Mouse (Mus musculus) urinary bladder, postnatal 4 days (tissue): ENCODE data around the gene Cyth3.
A peak's percentile ranks its signal among the peaks of the same experiment; 100 is the strongest.

Experiments
- DNase-seq, 2 experiments: peaks; one replicate each; pipeline ENCODE4 v3.0.0; 2021 to 2022; ENCODE audit warnings: low spot score in 2 of 2

The Cyth3 gene

DNA sequence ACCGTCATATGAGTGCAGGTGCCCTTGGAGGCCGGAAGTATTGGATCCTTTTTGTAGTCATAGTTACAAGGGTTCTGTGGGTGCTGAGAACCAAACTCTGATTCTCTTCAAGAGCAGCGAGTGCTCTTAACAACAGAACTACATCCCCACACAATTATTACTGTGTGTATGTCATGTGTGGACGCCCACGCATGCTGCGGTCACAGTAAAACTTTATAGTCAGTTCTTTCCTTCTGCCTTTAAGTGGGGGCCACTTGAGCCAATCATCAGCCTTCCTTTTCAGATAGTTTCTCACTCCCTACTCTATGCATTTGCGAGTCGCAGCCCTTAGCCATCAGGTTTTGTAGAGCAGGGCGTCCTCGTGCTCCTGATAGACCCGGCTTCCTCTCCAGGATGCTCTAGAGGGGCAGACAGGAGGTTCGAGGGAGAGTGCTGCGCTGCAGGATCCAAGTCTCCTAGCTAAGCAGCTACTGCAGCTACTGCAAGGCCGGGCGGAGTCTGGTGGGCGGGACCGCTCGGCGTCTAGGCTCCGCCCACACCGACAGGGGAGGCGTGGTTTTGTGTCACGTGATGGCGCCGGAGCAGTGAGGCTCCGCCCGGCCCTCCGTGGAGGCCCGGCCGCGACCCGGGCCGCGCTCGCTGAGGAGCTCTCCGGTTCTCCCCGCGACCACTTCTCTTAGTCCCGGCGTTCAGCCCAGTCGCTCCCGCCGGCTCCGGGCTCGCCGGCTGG lies at the start of gene Cyth3:
Gene Cyth3 (plus strand): TSS at position 555 of the 730 bp plus-strand sequence.
- DNase-seq, result peak; percentile 95

DNA sequence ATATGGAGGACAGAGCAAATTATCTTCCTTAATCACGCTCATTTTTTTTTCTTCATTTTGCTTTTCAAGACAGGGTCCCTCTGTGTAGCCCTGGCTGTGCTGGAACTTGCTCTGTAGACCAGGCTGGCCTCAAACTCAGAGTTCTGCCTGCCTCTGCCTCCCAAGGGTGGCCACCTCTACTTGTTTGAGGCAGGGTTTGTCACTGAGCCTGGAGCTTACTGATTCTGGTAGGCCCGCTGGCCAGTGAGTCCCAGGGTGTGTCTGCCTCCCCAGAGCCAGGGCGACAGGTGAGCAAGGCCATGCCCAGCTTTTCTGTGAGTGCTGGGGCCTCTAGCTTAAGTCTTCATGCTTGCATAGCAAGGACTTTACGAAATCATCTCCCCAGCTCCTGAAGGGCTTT lies 49.2 kb upstream of the Cyth3 start:
- no peak for DNase-seq

DNA sequence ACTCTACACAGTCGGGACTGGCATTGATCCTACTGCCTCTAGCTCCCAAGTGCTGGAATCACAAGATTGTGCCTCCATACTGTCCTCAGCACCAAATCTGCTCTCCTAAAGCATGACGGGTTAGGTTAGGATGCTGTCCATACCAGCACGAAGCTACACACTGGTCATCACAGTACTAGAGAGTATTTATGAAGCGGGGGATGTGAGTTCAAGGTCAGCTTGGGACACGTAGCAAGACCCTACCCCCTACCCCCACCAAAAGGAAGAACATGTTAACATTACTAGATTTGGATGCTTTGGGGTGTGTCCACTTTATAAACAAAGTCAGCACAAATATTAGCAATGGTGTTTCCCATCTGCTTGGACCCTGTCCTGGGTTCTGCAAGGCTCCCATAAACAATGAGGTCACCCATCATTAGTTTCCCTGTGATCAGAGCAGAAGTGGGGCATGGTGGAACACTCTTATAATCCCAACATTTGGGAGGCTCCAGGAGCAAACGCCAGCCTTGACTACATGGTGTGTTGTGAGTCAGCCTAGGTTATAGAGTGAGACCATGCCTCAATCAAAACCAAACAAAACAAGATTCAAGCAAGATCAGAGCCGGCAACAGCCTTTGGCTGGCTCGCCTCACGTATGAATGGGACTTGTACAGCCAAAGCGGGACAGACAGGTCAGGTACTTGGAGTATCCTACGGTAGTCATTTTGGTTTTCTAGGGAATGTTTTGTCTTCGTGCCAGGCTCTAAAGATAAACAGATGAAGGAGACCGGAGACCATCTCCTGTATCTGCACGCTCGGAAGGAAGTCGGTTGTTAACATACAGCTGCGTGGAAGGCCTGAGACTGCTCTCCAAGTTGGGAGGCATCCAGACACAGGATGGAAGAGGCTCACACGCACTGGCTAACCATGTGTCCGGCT lies 47.7 kb upstream of the Cyth3 start:
- DNase-seq, result peak in 1 of 2 experiments; percentile 24

- DNase-seq, result no peak
These were observed 42.6 kb upstream of the Cyth3 start for GRCm38 (mm10) chr5:143579537-143580203.

DNA sequence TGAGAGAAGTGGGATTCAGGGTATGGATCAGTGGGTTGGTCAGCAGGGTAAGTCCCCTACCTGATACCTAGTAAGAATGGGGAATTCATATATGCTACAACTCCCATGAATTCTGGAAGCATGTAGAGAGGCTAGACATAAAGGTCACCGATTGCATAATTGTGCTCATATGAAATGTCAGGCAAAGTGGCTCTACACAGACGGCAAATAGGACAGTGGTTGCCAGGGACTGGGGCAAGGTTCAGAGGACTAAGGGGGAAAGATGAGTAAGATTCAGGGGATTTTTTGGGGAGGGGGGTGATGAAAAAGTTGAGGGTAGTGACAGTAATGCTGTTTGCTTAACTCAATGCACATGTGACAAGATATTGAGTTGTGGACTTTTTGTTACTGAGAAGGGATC lies 41.3 kb upstream of the Cyth3 start:
- no peak for DNase-seq

GRCm38 (mm10) chr5:143581874-143582273 lies 40.4 kb upstream of the Cyth3 start:
- no peak for DNase-seq

- no peak for DNase-seq
These were observed 39.2 kb upstream of the Cyth3 start for GRCm38 (mm10) chr5:143583081-143583480.

DNA sequence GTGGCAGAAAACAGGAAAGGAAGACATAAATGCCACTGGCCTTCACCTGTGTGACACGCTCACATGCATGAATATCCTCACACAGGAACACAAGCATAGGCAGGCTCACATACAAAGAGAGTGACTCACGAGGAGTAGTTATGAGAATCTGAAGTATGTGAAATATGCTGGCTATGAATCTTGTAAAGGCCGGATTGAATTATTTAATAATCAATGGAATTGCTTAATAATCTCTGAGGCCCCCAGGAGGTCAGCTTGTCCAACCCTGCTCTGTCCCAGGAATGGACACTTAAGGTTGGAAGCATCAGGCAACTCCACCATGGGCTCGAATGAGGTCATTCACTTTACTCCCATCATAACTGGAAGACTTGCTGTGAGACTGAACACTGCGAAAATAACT lies 37.3 kb upstream of the Cyth3 start:
- DNase-seq, result no peak

- no peak for DNase-seq
These were observed 35.9 kb upstream of the Cyth3 start for GRCm38 (mm10) chr5:143586386-143586785.

GRCm38 (mm10) chr5:143589108-143589507 lies 33.1 kb upstream of the Cyth3 start:
- no peak for DNase-seq

GRCm38 (mm10) chr5:143592926-143593325 lies 29.3 kb upstream of the Cyth3 start:
- DNase-seq, result no peak

GRCm38 (mm10) chr5:143593563-143594146 lies 28.6 kb upstream of the Cyth3 start:
- DNase-seq, result no peak

DNA sequence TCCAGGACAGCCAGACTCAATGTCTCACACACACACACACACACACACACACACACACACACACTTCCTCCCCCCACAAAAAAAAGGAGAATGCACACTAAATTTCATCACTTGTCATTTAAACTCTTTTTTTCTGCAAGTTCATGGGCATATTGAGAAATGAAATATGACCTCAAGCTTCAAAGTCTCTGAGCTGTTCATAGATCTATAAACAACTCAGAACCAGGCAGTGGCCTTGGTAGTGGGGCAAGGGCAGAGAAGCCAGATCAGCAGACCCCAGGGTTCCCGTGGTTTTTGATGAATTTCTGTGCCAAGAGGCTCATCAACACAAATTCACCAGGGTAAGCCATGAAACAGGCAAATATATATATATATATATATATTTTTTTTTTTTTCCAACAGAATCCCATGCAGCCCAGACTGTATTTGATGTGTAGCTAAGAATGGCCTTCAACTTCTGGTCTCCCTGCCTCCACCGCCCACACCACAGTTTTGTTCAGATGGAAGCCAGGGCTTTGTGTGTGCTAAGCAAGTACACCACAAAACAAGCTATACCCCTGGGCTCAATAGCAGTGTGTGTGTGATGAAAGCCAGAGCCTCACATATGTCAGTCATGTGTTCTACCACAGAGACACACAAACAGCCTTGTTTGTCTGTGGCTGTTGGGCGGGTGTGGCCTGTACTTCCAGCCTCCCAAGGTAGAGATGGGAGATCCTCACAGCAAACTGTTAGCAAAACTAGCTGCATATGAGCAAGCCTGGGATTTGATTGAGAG lies 27.8 kb upstream of the Cyth3 start:
- DNase-seq, result no peak

- DNase-seq, result no peak
These were observed 20.2 kb upstream of the Cyth3 start for GRCm38 (mm10) chr5:143602051-143602450.

DNA sequence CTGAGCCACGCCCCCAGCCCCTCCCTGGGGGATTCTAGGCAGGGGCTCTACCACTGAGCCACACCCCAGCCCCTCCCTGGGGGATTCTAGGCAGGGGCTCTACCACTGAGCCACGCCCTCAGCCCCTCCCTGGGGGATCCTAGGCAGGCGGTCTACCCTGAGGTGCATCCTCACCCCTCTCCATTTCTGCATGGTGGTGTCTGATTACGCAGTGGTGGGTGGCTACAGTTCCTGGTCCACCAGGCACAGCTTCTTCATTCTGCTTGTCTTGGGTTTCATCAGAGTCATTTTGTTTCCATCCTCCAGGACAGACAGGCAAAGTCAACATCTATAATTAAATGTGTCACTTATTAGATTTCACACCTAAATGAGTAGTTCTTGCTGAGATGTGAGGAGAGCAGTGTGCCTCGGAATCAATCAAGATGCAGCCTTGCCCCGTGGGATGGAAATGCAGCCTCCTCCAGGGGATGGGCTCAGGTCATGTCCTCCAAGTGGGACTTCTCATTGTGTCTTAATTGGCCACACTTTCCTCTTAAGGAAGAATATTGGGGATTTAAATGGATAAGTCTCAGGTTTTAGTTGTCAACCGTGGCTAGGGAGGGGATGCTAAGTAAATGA lies 18.0 kb upstream of the Cyth3 start:
- DNase-seq, result no peak

GRCm38 (mm10) chr5:143606756-143607155 lies 15.5 kb upstream of the Cyth3 start:
- no peak for DNase-seq

- no peak for DNase-seq
These were observed 14.1 kb upstream of the Cyth3 start for GRCm38 (mm10) chr5:143608175-143608574.

GRCm38 (mm10) chr5:143611954-143612353 lies 10.3 kb upstream of the Cyth3 start:
- DNase-seq, result no peak

DNA sequence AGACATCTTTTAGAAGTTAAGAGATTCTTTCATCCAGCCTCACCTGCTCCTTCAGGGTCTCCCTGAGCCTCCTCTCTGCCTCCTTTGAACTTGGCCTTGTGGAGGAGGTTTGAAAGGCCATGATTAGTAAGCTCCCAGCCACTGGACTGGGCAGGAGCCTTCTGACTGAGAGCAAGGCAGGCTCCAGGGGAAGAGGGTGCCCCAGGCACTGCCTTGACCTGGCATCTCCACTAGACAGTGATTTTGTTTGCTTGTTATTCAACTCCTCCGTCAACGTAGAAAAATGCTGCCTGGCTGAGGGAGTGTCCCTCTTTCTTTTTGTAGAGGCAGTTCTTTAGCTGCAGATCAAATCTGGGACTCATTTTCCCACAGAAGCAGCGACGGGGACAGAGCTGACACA lies 9.0 kb upstream of the Cyth3 start:
- no peak for DNase-seq

DNA sequence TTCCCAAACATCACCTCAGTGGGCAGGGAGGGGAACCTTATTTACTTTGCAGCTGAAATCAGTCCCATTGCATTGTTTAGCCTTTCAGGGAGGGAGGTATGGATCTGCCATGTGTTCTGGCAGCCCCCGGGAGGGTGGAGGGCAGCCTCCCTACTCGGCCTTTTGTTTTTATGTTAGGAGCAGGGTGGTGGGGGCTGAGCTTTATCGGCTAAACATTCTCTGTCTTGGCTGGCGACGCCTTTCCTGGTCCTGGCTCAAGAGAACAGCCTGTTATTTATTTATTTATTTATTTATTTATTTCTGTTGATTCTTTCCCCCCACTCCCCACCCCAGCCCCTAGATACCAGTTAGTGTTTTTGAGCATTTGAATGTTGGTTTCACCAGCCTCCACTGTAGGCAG lies 7.7 kb upstream of the Cyth3 start:
- DNase-seq, result no peak

DNA sequence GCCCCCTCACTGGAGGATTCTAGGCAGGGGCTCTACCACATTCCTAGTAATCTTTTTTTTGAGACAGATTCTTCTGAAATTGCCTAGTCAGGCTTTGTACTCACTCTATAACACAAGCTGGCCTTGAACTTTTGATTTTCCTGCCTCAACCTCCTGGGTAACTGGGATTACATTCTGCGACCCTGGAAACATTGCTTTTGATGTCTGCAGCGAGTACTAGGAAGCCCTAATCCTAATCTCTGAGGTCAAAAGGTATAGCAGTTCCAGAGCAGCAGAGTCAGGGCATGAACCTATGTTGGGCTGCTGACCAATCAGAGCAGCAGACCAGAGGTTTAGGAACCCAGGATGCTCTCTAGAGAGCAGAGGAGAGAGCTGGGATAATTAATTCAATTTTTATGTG lies 6.9 kb upstream of the Cyth3 start:
- no peak for DNase-seq
